Mouse (Mus musculus) megakaryocyte progenitor cell, adult 5-6 weeks (primary cell): Measurements from ENCODE around the gene Rasgrf2. TPM values are rescaled to one million over a fixed set of nuclear protein-coding genes. Genes with fewer than 3 reads are reported as not detected.

Experiments
- ATAC-seq: replicated peaks from 2 replicates; pipeline ENCODE4 v1.8.0; 2016; ENCODE audit warnings: mild to moderate bottlenecking, moderate TSS enrichment, inconsistent platforms; ENCODE audit not compliant: poor library complexity
- total RNA-seq, 2 experiments: library from RNA; stranded (forward) in 1 of 2; stranded (reverse) in 1 of 2; fragments of 157-497, 149-512 nt in 1 of 2; fragments of 200-1000 nt in 1 of 2; gene quantifications; 2 replicates each; pipeline versions ENCODE4 v1.2.3 to v1.2.4; 2015 to 2017

The Rasgrf2 gene
- total RNA-seq, 2 experiments from 2014 or later, result 1.2 to 2.1 TPM

DNA sequence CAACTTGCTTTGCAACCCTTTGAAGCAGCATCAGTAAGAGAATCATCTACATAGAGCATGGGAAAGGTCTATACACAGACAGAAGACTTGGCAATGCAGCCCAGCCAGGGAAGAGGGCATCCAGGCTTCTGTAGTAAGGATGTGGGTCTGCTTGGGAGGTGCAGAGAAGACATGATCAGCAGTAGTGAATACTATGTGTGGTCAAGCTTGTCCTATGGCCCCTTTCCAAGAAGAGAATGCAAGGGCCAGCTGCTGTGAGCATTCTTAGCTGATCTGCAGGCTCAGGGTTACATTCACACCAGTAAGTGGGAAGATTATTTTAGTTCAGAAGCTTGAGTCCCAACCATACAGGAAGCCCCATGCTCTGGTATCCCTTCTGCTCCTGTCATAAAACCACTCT lies 175.0 kb downstream of the Rasgrf2 start:
- no peak for ATAC-seq

- ATAC-seq, result no peak
Measured at GRCm38 (mm10) chr13:91955646-91956045, 175.8 kb downstream of the Rasgrf2 start.

DNA sequence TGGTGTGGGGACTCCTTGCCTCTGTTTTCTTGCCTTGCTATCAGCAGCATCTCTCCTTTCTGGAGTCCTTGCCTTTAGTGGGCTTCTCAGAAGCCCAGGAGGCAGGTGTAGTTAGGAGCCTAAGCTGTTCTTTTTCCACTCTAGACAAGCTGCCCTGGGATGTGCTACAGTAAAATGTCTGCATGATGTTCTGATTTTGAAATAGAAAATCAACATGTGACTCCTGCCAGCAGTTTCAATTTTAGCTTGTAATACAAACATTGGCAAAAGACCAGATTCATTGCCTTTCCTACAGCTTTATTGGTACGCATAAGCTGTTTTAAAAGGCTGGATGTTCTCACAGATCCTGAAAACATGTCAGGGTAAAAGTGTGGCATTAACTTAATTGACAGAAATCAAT lies 176.3 kb downstream of the Rasgrf2 start:
- ATAC-seq, result no peak

GRCm38 (mm10) chr13:91940113-91940512 lies 191.3 kb downstream of the Rasgrf2 start:
- no peak for ATAC-seq

DNA sequence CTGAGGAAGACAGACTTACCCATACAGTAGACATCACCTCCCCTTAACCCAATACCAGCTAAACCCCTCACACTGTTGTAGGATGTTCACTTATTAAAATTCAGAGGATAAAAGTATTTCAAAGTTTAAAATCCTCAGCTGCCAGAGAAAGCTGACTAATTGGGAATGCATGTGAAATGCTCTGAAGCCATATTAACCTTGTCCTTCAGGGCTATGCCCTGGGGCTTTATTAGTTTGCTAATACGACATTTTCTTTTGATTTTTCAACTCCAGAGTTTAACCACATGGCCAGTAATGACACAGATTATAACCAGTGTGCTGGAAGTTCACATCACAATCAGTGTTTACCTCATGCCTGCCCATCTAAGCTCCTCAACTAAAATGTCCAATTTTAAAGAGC lies 192.6 kb downstream of the Rasgrf2 start:
- no peak for ATAC-seq

DNA sequence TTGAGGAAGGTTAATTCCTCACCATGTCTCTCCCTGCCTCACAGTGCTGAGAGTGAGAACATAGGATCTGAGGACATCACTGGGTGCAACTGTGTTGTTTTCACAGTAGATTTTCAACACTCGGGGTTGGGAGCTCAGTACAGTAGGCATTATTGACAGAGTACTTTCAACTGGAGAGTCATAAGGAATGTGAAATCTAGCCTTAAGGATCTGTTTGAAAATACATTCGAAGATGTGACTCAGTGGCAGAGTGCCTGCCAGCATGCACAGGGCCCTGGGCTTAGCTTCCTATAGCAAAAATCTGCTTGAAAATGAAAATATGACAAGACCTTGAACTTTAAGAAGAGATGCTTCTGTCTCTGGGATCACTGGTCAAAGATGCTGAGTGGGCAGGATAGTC lies 194.2 kb downstream of the Rasgrf2 start:
- no peak for ATAC-seq

GRCm38 (mm10) chr13:91932122-91932521 lies 199.3 kb downstream of the Rasgrf2 start:
- no peak for ATAC-seq

DNA sequence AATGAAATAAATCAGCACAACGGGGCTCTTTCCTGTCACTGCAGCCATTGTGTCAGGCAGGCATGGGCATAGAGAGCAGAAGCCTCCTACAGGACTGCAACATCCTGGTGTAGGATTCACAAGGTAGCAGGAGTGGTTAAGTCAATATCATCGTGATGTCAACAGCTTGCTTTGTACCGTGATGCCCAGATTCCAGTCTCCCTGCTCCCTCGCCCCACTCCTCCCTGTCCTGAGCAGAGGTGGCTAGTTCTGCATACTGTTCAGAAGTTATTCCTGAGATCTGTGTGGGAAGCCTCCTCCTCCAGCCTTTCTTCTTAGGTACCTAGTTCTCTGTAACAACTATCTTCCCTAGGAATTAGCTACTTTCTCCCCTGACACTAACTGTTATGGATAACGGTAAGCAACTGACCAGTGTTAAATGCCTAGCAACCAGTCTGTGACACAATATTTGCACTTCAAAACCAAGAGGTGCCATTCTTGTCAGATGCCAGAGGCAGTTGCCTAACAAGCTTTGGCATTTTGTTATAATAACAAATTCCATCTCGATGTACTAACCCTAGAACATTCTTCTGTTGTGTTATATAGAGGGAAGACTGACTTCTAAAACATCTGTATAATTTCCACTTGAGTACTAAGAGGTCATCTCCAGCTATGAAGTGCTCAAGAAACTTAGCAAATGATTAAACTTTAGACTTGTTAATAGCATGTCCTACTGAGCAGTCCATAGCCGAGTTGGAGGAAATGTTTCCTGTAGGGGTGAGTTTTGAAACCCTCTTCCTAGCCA lies 201.3 kb downstream of the Rasgrf2 start:
- ATAC-seq, result no peak

- ATAC-seq, result no peak
Measured at GRCm38 (mm10) chr13:91928605-91929389, 202.7 kb downstream of the Rasgrf2 start.

DNA sequence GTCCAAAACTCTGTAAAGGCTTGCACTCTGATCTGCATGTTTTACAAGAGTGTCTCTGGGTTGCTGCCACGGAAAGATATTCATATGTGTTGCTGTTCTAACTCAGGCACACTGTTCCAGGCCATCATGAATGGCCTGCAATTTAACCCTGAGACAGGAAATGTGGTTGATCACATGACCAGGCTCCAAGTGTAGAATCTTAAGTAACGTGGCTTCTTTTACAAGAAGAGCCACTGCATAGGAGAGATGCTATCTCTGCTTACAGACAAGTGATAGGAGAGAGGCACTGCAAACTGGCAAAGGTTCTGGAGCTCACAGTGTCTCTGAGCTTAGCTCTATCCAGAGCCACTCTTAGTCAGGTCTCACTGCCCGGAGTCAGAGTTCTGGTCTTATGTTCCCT lies 210.4 kb downstream of the Rasgrf2 start:
- ATAC-seq, result no peak

- ATAC-seq, result no peak
Measured at GRCm38 (mm10) chr13:91918764-91919163, 212.7 kb downstream of the Rasgrf2 start.

DNA sequence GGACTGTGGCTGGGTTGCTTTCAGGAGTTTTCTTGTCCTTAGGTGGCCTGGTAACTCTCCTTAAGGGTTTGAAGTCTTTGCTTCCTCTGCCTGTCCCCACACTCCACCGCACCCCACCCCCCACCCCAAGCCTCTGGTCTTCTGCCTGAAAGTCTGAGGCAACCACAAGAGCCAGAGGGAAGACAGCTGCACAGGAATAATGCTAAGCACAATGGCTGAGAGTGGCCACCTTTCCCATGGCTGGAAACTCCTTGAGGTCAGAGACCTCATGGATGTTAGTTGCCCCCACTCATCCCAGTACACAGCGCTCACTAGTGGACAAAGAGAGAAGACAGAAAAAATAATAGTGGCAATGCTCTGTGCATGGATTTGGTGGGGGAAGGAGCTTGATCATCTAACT lies 213.6 kb downstream of the Rasgrf2 start:
- no peak for ATAC-seq

- ATAC-seq, result no peak
Measured at GRCm38 (mm10) chr13:91916308-91916707, 215.1 kb downstream of the Rasgrf2 start.

DNA sequence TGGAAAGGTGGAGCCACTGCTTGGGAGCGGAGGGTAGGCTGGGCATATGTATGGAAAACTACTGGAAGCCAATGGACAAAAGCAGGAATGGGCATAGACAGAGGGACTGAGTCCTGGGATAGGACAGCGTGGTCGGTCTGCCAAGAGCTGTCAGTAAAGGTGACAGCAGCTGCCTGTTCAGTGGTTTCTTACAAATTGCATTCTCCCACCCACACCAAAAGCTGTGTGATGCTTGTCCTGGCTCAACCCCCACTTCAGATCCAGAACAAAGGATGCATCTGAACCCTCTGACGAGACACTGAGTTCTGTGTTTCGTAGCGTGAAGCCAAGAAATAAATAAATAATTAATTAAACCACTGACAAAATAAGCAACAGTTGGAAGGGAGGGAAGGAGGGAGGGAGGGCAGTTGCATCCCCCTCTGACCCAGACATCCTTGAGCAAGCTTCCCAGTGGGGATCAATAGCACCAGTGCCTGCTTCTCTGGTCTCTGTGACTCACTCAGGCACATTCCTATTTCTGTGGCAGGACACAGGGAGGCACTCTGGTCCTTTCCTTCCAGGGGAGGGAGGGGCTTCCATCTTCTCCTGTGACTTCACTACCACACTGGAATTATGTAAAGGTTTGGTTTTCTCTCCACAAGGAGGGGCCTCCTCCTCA lies 215.7 kb downstream of the Rasgrf2 start:
- ATAC-seq, result no peak

DNA sequence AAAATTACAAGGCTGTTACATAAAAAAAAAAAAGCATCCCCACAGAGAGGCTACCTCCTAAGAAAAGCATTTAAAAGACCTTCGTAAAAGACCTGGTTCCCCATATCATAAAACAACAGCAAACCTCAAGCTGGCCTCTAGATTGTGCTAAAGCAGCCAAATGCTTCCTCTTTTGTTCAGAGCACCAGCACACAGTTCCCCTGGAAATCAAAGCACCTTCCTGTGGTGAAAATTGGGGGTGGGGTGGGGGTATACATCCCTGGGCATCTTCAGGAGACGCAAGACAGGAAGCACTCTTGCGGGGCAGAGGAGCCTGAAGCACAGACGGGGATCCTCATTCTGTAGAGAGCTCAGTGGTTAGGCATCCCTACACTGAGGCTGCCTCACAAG lies 216.3 kb downstream of the Rasgrf2 start:
- ATAC-seq, result peak; percentile 87

GRCm38 (mm10) chr13:91911652-91912051 lies 219.8 kb downstream of the Rasgrf2 start:
- no peak for ATAC-seq

GRCm38 (mm10) chr13:91911211-91911610 lies 220.2 kb downstream of the Rasgrf2 start:
- no peak for ATAC-seq

- peak; percentile 99 for ATAC-seq
Measured at GRCm38 (mm10) chr13:91908202-91908980, 223.1 kb downstream of the Rasgrf2 start.

- no peak for ATAC-seq
Measured at GRCm38 (mm10) chr13:91906338-91906737, 225.1 kb downstream of the Rasgrf2 start.

- ATAC-seq, result no peak
Measured at GRCm38 (mm10) chr13:91896476-91896875, 235.0 kb downstream of the Rasgrf2 start.

DNA sequence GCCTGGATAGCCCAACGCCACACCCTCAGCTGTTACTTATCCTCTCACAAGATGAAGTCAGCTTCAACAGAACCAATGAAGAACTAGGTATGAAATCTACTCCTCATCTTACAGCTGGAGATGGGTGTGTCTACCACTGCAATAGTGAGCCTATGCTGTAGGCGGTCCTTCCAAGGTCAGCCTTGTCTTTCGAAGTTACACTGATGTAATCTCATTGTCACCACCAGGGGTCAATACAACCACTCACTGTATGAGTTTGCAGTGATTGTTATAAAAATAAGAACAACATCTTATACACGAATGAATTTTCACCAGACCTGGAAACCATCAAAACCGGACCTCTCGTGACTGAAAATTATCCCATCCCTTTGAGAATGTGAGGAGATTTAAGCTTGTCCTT lies 238.3 kb downstream of the Rasgrf2 start:
- ATAC-seq, result peak; percentile 83
